Mouse (Mus musculus) c-Kit-positive CD71-positive TER-119-negative erythroid progenitor cells, embryonic 14.5 days (primary cell): ENCODE data around the gene Dcaf6.

Experiments
- DNase-seq: peaks from one replicate; pipeline ENCODE4 v3.0.0-alpha.2; 2013; ENCODE audit warnings: low read depth

Dcaf6 gene

DNA sequence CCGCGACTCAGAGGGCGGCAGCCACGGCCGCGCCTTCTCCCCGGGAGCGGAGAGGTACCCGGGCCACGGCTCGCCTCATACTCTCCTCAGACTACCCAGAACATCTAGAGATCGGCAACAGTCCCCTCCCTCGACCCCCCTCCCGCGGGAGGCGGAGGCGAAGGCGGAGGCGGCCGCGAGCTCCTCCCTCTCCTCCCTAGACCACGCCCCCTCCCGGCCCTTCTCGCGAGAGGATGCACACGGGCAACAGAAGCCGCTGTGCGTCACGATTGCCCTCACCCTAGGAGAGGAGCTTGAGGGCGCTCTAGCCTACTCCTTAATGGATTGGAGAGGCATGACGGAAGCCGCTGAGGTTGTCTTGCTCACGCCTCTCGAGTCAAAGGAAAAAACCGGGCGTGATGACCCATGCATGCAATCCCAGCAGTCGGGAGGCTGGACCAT is at the start of gene Dcaf6, which contains the start of gene Mpc2:
Dcaf6 (minus strand) TSS at position 116 of the 441 bp plus-strand sequence.
Mpc2 (plus strand) TSS at position 278 of the 441 bp plus-strand sequence.
- DNase-seq = peak; percentile 95

GRCm38 (mm10) chr1:165506303-165506702 is 46.0 kb upstream of the Dcaf6 start:
- no peak for DNase-seq

GRCm38 (mm10) chr1:165503307-165504024 is 43.2 kb upstream of the Dcaf6 start:
- DNase-seq = no peak

DNA sequence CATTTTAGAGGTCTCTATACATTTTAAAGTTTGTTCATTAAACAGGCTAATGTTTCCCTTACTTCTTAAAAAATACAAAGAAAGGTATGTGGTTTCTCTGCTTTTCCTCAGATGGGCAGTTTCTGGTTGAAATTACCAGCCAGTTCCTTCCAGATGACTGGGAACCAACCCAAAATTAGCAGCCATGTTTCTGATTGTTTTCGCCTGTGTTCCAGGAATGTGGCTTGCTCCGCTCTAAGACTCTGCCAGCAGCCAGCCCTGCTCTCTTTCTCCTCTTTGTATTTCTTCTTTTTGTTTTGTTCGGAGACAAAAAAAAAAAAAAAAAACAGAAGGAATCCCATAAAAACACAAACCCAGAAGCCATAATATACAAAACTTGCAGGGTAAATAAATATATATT is 38.6 kb upstream of the Dcaf6 start:
- DNase-seq = no peak

GRCm38 (mm10) chr1:165489197-165489596 is 28.9 kb upstream of the Dcaf6 start:
- no peak for DNase-seq

DNA sequence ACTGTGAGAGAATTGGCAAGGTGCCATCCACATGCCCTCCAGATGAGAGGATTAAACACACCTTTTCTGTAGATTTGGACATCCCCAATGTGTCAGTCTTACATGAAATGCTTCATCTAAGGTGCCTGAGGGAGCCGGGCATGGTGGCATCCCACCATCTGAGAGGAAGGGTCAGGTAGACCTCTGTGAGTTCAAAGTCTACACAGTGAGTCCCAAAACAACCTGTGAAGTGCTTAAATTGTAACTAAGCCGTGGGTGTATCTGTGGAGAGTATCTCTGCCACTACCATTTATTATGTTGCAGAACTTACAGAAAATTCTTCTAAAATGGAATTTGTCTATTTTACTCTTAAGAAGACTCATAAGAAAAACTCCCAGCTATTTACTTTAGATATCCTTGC is 25.8 kb upstream of the Dcaf6 start:
- no peak for DNase-seq

GRCm38 (mm10) chr1:165484688-165485233 is 24.5 kb upstream of the Dcaf6 start, which contains the start of gene Adcy10:
Gene Adcy10, plus strand, starts transcription at chr1:165485183.
- DNase-seq = no peak

DNA sequence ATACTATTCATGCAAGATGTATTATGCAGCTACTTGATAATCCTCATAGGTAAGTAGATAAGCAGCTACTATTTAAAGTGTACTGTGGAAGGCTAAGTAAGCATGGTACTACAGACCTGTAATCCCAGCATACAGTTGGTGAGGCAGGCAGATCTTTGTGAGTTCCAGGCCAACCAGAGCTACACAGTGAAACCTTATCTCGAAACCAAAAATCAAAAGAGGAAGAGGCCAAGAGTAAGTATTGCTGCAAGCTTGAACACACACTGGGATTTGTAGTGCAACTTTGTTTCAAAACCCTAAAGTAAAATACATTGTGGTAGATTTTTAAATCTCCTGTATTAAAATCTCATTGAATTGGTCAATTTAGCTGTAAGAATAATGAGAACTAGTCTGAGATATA is 11.2 kb upstream of the Dcaf6 start:
- no peak for DNase-seq

GRCm38 (mm10) chr1:165469717-165470116 is 9.4 kb upstream of the Dcaf6 start:
- no peak for DNase-seq

DNA sequence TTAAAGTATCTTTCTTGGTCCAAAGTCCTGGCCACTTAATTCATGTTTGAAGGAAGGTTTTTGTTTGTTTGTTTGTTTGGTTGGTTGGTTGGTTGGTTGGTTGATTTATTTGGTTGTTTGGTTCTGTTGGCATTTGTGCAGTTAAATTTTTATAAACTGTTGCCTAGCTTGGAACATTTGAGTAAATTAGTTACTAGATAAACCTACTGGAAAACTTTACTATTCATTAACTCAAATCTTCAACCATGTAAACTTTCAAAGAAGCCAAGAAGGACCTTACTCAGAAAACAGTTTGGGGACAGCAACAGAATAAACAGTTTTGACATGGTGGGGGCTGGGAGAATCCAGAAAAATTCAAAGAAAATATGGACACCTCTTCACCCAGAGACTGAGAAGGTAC is 8.7 kb upstream of the Dcaf6 start:
- no peak for DNase-seq

- no peak for DNase-seq
Measured at GRCm38 (mm10) chr1:165464574-165464973, 4.3 kb upstream of the Dcaf6 start.

DNA sequence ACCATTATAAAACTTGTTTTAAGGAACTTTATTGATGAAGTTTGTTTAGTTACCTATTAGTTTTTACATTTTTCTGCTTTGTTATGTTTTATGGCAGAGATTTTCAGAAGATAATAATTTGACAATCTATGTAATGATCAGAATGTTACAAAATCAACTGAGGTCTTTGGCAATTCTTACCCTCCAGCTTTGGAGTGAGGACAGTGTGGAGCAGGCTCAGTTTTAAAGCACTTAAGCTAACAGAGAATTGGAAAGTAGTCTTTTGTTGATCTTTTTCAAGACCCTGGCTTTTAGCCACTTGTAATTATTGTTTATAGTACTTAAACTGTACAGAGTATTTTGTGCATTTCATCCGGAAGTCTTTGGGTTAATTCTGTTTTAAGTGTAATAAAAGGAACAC is 2.6 kb upstream of the Dcaf6 start:
- DNase-seq = no peak

DNA sequence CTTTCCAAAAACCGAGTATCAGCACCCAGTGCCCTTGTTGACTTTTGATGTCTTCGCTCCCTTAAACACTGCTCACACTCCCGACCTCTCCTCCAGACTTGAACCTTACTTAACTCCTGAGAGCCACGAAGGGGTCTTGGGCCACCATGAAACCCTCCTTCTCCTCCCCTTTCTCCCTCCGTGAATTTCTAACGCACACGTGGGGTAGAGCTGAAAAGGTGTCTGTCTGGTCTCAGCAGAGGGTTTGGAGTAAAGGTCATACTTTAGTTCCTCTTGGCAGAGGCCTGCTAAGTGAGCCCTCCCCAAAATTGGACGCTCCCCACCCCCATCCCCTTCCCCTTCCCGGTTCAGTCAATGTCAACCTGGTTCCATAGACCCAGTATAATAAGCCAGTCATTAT is 1.4 kb upstream of the Dcaf6 start:
- no peak for DNase-seq

DNA sequence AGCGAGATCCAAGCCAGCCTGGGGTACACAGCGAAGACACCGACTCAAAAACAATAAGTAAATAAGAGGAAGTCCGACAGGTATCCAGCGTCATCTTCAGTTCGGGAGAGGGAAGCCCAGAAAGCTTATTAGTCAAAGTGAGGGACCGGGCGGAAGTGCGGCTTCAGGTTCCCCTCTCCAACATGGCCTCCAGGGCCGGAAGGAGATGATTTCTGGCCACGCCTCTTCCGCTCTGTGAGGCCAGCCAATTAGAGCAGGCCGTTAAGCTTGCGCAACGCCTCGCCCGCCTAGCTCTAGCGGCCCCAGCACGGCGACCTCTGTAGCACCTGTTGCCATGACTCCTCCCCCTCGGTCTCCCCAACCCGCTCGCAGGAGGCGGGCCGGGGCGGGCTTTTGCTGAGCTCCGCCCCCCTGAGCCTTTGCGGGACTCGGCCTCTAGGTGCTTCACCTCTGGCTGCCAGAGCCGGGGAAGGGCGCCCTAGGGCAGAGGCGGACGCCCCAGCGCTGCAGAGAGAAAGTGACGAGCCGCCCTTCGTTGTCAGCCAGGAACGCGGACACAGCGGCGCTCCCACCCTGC is 614 bp upstream of the Dcaf6 start:
- peak; percentile 98 for DNase-seq

GRCm38 (mm10) chr1:165459503-165460181 is 633 bp downstream of the Dcaf6 start:
- no peak for DNase-seq

- no peak for DNase-seq
Measured at GRCm38 (mm10) chr1:165459041-165459502, 1.2 kb downstream of the Dcaf6 start.

- DNase-seq = no peak
Measured at GRCm38 (mm10) chr1:165441719-165442118, 18.6 kb downstream of the Dcaf6 start.

- no peak for DNase-seq
Measured at GRCm38 (mm10) chr1:165441201-165441600, 19.1 kb downstream of the Dcaf6 start.

GRCm38 (mm10) chr1:165440788-165441187 is 19.5 kb downstream of the Dcaf6 start:
- no peak for DNase-seq

GRCm38 (mm10) chr1:165438289-165439021 is 21.8 kb downstream of the Dcaf6 start:
- no peak for DNase-seq

DNA sequence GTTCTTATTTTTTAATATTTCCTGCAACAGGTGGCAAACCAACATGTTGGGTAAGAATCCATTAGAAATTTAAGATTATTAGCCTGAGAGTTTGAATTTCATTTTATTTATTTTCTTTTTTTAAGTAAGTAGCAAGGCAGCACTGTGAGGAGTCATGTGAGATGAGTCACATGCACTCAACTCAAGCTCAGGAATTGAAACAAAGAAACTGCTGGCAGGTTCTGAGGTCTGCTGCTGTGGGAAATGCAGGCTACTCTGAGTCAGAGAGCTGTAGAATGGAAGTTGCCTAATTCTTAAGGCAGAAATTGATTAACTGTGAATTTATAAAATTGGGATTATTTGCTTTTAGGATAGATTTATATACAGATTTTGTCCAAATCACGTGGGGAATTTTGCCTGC is 27.4 kb downstream of the Dcaf6 start:
- no peak for DNase-seq

DNA sequence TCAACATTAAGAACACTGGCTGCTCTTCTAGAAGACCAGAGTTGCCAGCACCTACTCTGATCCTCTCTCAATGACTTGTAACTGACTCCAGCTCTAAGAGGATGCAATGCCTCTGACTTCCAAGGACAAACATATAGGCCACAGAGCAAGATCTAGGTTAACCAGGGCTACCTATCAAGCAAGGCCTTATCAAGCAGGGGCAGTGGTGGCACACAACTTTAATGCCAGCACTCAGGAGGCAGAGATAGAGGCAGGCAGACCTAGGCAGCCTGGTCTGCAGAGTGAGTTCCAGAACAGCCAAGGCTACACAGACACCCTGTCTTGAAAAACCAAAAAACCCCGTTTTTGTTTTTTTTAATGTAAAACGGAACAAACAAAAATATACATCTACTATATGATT is 34.0 kb downstream of the Dcaf6 start:
- DNase-seq = no peak
